Mouse (Mus musculus) erythroblast, embryonic 14.5 days (primary cell): ENCODE data around the gene Sptb.

Experiments
- GATA1 ChIP-seq: IDR thresholded peaks from 2 replicates; pipeline ENCODE4 v1.6.1; 2012; ENCODE audit warnings: low read length, inconsistent platforms, mixed read lengths
- TAL1 ChIP-seq: IDR thresholded peaks from 3 replicates; pipeline ENCODE4 v1.6.1; 2012; ENCODE audit warnings: low read length, inconsistent platforms, mixed read lengths

DNA sequence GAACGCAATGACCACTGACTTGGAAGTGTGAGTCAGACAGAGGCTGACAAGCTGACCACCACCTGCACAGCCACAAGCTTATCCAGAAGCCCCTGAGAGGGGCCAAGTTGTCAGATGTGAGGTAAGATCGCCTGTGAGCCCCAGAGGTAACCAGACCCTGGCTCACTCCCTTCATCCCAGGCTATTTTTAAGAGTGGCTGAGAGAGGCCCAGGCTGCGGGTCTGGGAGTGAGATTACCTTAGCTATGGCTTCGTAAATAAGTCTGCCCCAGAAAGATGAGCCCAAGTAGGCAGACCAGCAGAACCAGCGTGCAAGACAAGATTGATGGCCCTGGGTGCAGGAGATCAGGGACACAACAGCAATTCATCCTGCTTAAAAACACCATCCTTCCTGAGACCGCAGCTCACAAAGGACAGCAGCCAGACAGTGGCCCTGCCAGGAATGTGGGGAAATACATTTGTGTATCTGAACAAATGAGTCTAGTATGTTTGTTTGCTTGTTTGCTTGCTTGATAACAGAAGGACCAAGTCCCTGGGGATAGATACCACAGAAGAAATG is 58.5 kb downstream of the Sptb start:
- TF ChIP-seq TAL1 (no peak), GATA1 (no peak)
